Mouse (Mus musculus): Measurements from ENCODE around the gene Xrcc1. TPM values are rescaled to one million over a fixed set of nuclear protein-coding genes. Genes with fewer than 3 reads are reported as not detected.

Xrcc1 gene
- polyA plus RNA-seq, 1 experiment from 2014 or later = 55.0 TPM

GRCm38 (mm10) chr7:24586828-24587227 lies 40.7 kb downstream of the Xrcc1 start:
- peak overlapping the region; percentile 43 for H3K4me3 ChIP-seq (replicated peaks; ENCODE audit: low read depth, low read length)
- H3K4me1 ChIP-seq (ENCODE audit: control insufficient read depth, insufficient read depth, low read length) = no peaks in the 10 kb centered on the region
- peak; percentile 34; the same call in 1 of the 2 replicates for ATAC-seq (ENCODE audit: low FRiP score, low TSS enrichment)
- 10% methylated on average over 8 of the region's 8 CpGs for WGBS
- H3K27ac ChIP-seq (replicated peaks; ENCODE audit: low read depth, low read length) = 0 out of 2 replicates have a peak overlapping the region, but pooled peaks have one; percentile 43
- no peaks in the 10 kb centered on the region for H3K36me3 ChIP-seq (ENCODE audit: control insufficient read depth, insufficient read depth, low read length)
- peak overlapping the region; percentile 55 for H3K4me2 ChIP-seq (ENCODE audit: low read length)
- peak; percentile 35 for DNase-seq
- peaks cover 18% of the 10 kb centered on the region; the same call in 1 of the 2 replicates for H3K27me3 ChIP-seq (ENCODE audit: control insufficient read depth, insufficient read depth, low read length)
- H3K9me3 ChIP-seq (ENCODE audit: control insufficient read depth, low read length) = no peaks in the 10 kb centered on the region
- peak overlapping the region; percentile 59 for H3K9ac ChIP-seq (replicated peaks; ENCODE audit: low read length)

GRCm38 (mm10) chr7:24587330-24588105 lies 41.4 kb downstream of the Xrcc1 start, which contains the start of the genes Ethe1 and Zfp575:
Gene Ethe1, plus strand, starts transcription at chr7:24587543.
Gene Zfp575, minus strand, starts transcription at chr7:24587641.
- Histone ChIP-seq H3K27me3 (ENCODE audit: control insufficient read depth, insufficient read depth, low read length) (peaks cover 18% of the 10 kb centered on the region; the same call in 1 of the 2 replicates), H3K9ac (replicated peaks; ENCODE audit: low read length) (peak within 1 kb of the TSS; percentile 59), H3K4me2 (ENCODE audit: low read length) (peak within 1 kb of the TSS; percentile 55), H3K27ac (replicated peaks; ENCODE audit: low read depth, low read length) (peak within 1 kb of the TSS; percentile 43; the same call in 1 of the 2 replicates), H3K4me1 (ENCODE audit: control insufficient read depth, insufficient read depth, low read length) (no peaks in the 10 kb centered on the region), H3K9me3 (ENCODE audit: control insufficient read depth, low read length) (no peaks in the 10 kb centered on the region), H3K4me3 (replicated peaks; ENCODE audit: low read depth, low read length) (peak within 1 kb of the TSS; percentile 43), H3K36me3 (ENCODE audit: control insufficient read depth, insufficient read depth, low read length) (no peaks in the 10 kb centered on the region)
- DNase-seq = peak; percentile 91
- WGBS = 6% methylated on average over 30 of the region's 30 CpGs
- peak; percentile 64; the same call in 1 of the 2 replicates for ATAC-seq (ENCODE audit: low FRiP score, low TSS enrichment)

- DNase-seq (no peak), ATAC-seq (ENCODE audit: low FRiP score, low TSS enrichment) (no peak)
- Histone ChIP-seq H3K9me3 (ENCODE audit: control insufficient read depth, low read length) (no peaks in the 10 kb centered on the region), H3K36me3 (ENCODE audit: control insufficient read depth, insufficient read depth, low read length) (no peaks in the 10 kb centered on the region), H3K9ac (replicated peaks; ENCODE audit: low read length) (no peak overlapping the region), H3K27ac (replicated peaks; ENCODE audit: low read depth, low read length) (no peak overlapping the region), H3K4me3 (replicated peaks; ENCODE audit: low read depth, low read length) (no peak overlapping the region), H3K27me3 (ENCODE audit: control insufficient read depth, insufficient read depth, low read length) (peaks cover 18% of the 10 kb centered on the region; the same call in 1 of the 2 replicates), H3K4me1 (ENCODE audit: control insufficient read depth, insufficient read depth, low read length) (peaks cover 5% of the 10 kb centered on the region; the same call in 1 of the 2 replicates), H3K4me2 (ENCODE audit: low read length) (no peak overlapping the region)
- 89% methylated on average over 13 of the region's 13 CpGs for WGBS
Measured at GRCm38 (mm10) chr7:24588336-24588735, 42.2 kb downstream of the Xrcc1 start.

- Histone ChIP-seq H3K27ac (replicated peaks; ENCODE audit: low read depth, low read length) (no peak overlapping the region), H3K27me3 (ENCODE audit: control insufficient read depth, insufficient read depth, low read length) (peaks cover 7% of the 10 kb centered on the region; the same call in 1 of the 2 replicates), H3K9me3 (ENCODE audit: control insufficient read depth, low read length) (no peaks in the 10 kb centered on the region), H3K36me3 (ENCODE audit: control insufficient read depth, insufficient read depth, low read length) (no peaks in the 10 kb centered on the region), H3K4me3 (replicated peaks; ENCODE audit: low read depth, low read length) (no peak overlapping the region), H3K4me1 (ENCODE audit: control insufficient read depth, insufficient read depth, low read length) (peaks cover 8% of the 10 kb centered on the region; the same call in 1 of the 2 replicates), H3K4me2 (ENCODE audit: low read length) (no peak overlapping the region), H3K9ac (replicated peaks; ENCODE audit: low read length) (no peak overlapping the region)
- WGBS = 79% methylated on average over 5 of the region's 5 CpGs
- DNase-seq = no peak
- no peak for ATAC-seq (ENCODE audit: low FRiP score, low TSS enrichment)
Measured at GRCm38 (mm10) chr7:24591735-24592134, 45.6 kb downstream of the Xrcc1 start.

- no peak for ATAC-seq (ENCODE audit: low FRiP score, low TSS enrichment)
- H3K27me3 ChIP-seq (ENCODE audit: control insufficient read depth, insufficient read depth, low read length) = peaks cover 5% of the 10 kb centered on the region; the same call in 1 of the 2 replicates
- H3K36me3 ChIP-seq (ENCODE audit: control insufficient read depth, insufficient read depth, low read length) = no peaks in the 10 kb centered on the region
- no peak overlapping the region for H3K4me2 ChIP-seq (ENCODE audit: low read length)
- H3K9ac ChIP-seq (replicated peaks; ENCODE audit: low read length) = no peak overlapping the region
- H3K27ac ChIP-seq (replicated peaks; ENCODE audit: low read depth, low read length) = no peak overlapping the region
- no peaks in the 10 kb centered on the region for H3K9me3 ChIP-seq (ENCODE audit: control insufficient read depth, low read length)
- H3K4me1 ChIP-seq (ENCODE audit: control insufficient read depth, insufficient read depth, low read length) = peaks cover 8% of the 10 kb centered on the region; the same call in 1 of the 2 replicates
- DNase-seq = no peak
- H3K4me3 ChIP-seq (replicated peaks; ENCODE audit: low read depth, low read length) = no peak overlapping the region
- WGBS = 68% methylated on average over 4 of the region's 4 CpGs
Measured at GRCm38 (mm10) chr7:24592163-24592562, 46.1 kb downstream of the Xrcc1 start.

- Histone ChIP-seq H3K4me1 (ENCODE audit: control insufficient read depth, insufficient read depth, low read length) (peaks cover 8% of the 10 kb centered on the region; the same call in 1 of the 2 replicates), H3K27ac (replicated peaks; ENCODE audit: low read depth, low read length) (no peak overlapping the region), H3K4me2 (ENCODE audit: low read length) (no peak overlapping the region; the same call in 1 of the 2 replicates), H3K9ac (replicated peaks; ENCODE audit: low read length) (no peak overlapping the region), H3K9me3 (ENCODE audit: control insufficient read depth, low read length) (no peaks in the 10 kb centered on the region), H3K27me3 (ENCODE audit: control insufficient read depth, insufficient read depth, low read length) (peaks cover 5% of the 10 kb centered on the region; the same call in 1 of the 2 replicates), H3K4me3 (replicated peaks; ENCODE audit: low read depth, low read length) (no peak overlapping the region), H3K36me3 (ENCODE audit: control insufficient read depth, insufficient read depth, low read length) (no peaks in the 10 kb centered on the region)
- ATAC-seq (ENCODE audit: low FRiP score, low TSS enrichment) (no peak), DNase-seq (peak; percentile 54)
- WGBS = 76% methylated on average over 6 of the region's 6 CpGs
Measured at GRCm38 (mm10) chr7:24592781-24593180, 46.7 kb downstream of the Xrcc1 start.

GRCm38 (mm10) chr7:24593621-24594308 lies 47.7 kb downstream of the Xrcc1 start:
- H3K27me3 ChIP-seq (ENCODE audit: control insufficient read depth, insufficient read depth, low read length) = peaks cover 5% of the 10 kb centered on the region; the same call in 1 of the 2 replicates
- H3K27ac ChIP-seq (replicated peaks; ENCODE audit: low read depth, low read length) = no peak overlapping the region
- H3K36me3 ChIP-seq (ENCODE audit: control insufficient read depth, insufficient read depth, low read length) = no peaks in the 10 kb centered on the region
- H3K4me1 ChIP-seq (ENCODE audit: control insufficient read depth, insufficient read depth, low read length) = peaks cover 8% of the 10 kb centered on the region; the same call in 1 of the 2 replicates
- H3K9me3 ChIP-seq (ENCODE audit: control insufficient read depth, low read length) = no peaks in the 10 kb centered on the region
- DNase-seq = peak; percentile 83
- peak overlapping the region; percentile 61 for H3K4me3 ChIP-seq (replicated peaks; ENCODE audit: low read depth, low read length)
- ATAC-seq (ENCODE audit: low FRiP score, low TSS enrichment) = peak; percentile 84
- H3K4me2 ChIP-seq (ENCODE audit: low read length) = peak overlapping the region; percentile 74
- WGBS = 2% methylated on average over 38 of the region's 39 CpGs
- peak overlapping the region; percentile 68 for H3K9ac ChIP-seq (replicated peaks; ENCODE audit: low read length)

- Histone ChIP-seq H3K4me3 (replicated peaks; ENCODE audit: low read depth, low read length) (peak overlapping the region; percentile 61), H3K9me3 (ENCODE audit: control insufficient read depth, low read length) (no peaks in the 10 kb centered on the region), H3K36me3 (ENCODE audit: control insufficient read depth, insufficient read depth, low read length) (no peaks in the 10 kb centered on the region), H3K4me1 (ENCODE audit: control insufficient read depth, insufficient read depth, low read length) (peaks cover 8% of the 10 kb centered on the region; the same call in 1 of the 2 replicates), H3K4me2 (ENCODE audit: low read length) (peak overlapping the region; percentile 74), H3K9ac (replicated peaks; ENCODE audit: low read length) (peak overlapping the region; percentile 68; the same call in 1 of the 2 replicates), H3K27ac (replicated peaks; ENCODE audit: low read depth, low read length) (no peak overlapping the region), H3K27me3 (ENCODE audit: control insufficient read depth, insufficient read depth, low read length) (peaks cover 5% of the 10 kb centered on the region; the same call in 1 of the 2 replicates)
- DNase-seq (no peak), ATAC-seq (ENCODE audit: low FRiP score, low TSS enrichment) (no peak)
- 3% methylated on average over 13 of the region's 13 CpGs for WGBS
Measured at GRCm38 (mm10) chr7:24594309-24594803, 48.3 kb downstream of the Xrcc1 start.
